Mouse (Mus musculus) gonadal fat pad, adult 2 months (tissue): ENCODE data around the gene Cubn. TPM values are rescaled to one million over a fixed set of nuclear protein-coding genes. Genes with fewer than 3 reads are reported as not detected.

Experiments used
- DNase-seq: peaks from one replicate; pipeline ENCODE4 v3.0.0-alpha.2; 2012; ENCODE audit warnings: low read depth
- polyA plus RNA-seq: library from polyadenylated mRNA; depleted of rRNA; stranded (reverse); fragments of >200 nt; gene quantifications from 2 replicates; pipeline ENCODE4 v1.2.3, GENCODE M21; 2012

The Cubn gene
- polyA plus RNA-seq, 1 experiment, result 0.07 TPM

GRCm38 (mm10) chr2:13357885-13358552, 133.6 kb downstream of the Cubn start:
- no peak for DNase-seq

DNA sequence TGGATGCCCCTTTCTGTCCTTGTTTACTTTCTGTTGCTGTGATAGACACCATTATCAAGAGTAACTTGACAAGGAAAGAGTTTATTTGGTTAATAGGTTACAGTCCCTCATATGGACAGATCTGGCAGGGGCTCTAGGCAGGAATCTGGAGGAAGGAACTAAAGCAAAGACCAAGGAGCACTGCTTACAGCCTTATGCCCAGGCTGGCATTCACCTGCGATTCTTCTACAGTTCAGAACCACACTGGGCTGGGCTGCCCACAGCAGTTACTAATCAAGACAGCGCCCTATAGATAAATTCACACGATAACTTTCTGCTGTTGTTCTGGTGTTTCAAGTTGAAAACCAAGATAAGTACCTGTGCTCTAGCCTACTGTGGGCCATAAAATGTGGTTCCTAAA, 138.8 kb downstream of the Cubn start:
- no peak for DNase-seq

GRCm38 (mm10) chr2:13352112-13352728, 139.4 kb downstream of the Cubn start:
- no peak for DNase-seq

DNA sequence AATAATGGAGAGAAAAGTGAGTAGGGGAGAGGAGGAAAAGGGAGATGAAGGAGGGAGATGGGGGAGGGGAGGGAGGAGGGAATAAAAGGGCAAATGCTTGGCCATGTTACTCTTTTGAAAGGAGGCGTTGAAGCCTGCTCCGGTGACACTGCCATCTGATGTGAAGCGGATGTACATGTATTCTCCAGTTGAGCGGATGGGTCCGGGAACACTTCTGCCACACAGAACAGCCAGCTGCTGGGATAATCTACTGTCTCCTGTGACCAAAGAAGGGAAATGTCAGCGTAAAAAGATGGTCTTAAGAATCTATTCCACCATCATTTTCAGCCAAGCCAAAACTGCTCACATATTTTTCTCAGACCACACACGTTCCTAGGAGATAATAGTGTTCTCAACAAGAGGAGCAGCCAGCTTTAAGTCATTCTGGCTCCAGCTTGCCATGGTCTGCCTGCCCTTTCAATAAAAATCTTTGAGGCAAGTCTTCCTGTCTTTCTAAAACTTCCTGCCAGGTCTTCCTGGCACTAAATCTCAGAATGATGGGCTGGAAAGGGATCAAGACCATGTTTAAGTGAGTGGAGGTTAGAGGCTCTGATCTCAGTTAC, 149.2 kb downstream of the Cubn start:
- DNase-seq, result no peak

DNA sequence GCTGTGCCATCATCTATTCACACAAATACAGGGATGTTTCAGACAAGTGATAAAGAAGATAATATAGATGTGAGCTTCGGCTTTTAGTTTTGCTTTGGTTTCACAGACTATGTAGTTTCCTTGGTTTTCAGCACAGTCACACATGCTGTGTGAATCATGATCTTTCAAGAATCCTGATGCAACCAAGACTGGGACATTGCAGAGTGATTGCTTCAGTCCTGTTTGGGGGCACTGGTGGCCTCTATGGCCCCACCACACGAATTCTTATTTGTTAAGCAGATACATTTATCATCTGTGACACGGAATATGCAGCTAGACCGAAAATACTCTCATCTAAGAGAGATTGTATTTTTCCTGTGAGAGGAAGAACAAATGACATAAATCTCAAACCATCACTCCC, 156.2 kb downstream of the Cubn start:
- DNase-seq, result no peak

DNA sequence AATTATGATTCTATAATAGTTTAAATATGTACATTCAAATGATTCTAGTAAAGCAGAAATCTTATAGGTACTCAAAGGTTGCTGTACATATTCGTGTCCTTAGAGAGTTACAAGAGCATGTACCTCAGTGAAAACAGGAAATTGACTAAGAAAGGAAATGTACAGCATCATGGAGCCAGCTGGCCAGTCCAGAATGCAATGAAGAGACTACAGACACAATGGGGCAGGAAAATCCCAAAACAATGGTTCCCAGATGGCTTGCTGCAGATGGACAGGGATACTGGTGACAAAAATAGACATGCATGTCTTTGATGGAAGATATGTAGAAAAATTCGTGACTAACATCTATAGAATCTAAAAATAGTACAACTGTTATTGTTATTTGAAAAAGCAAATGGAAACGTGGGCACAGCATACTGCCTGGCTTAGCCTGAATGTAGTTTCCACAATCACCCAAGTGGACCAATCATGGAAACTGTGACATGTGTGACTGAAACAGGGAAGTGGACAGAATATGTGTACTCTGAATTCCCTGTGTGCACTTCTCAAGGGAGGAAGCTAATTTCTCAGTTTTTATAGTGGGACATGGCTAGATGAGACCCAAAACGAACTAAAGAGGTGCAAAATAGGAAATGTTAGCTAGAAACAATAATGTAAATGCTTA, 161.7 kb downstream of the Cubn start:
- no peak for DNase-seq

- no peak for DNase-seq
These were observed 188.2 kb downstream of the Cubn start for GRCm38 (mm10) chr2:13303376-13303775.

DNA sequence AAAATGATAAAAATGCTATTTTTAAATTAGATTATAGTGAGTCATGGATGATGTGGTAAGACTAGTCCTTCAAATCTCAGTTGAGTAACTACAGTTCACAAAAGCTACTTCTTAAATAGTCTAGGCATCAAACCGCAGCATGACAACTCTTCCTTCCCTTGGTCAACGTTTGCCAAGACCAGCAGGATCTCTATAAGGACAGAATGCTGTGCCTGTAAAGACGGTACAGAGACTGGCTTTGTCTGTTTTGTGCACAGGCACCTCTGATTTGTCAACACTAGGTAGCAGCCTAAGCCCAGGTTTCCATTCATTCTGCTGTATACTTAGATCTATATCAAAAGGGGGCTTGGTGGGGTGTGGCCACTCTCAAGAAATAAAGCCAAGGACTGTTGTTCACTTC, 192.6 kb downstream of the Cubn start:
- DNase-seq, result no peak

DNA sequence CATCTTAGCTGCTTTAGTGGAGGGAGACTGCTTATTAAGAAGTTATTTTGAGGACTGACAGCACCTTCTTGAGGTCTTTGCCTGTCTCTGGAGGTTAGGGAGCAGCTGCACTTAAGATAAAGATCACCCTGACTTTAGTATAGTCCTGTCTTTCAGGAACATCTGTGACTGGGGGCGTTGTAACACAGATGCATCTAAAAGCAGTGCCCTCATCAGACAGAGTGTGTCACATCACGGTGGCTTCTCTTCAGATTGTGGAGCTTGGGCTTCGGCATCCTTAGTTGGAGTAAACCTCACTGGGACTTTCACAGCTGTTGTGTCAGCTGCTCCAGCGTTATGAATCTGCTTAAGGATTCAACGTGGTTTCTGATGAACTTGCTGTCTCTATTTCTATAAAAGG, 193.9 kb downstream of the Cubn start:
- no peak for DNase-seq

- peak; percentile 5 for DNase-seq
These were observed 201.0 kb downstream of the Cubn start for GRCm38 (mm10) chr2:13290661-13291060.

DNA sequence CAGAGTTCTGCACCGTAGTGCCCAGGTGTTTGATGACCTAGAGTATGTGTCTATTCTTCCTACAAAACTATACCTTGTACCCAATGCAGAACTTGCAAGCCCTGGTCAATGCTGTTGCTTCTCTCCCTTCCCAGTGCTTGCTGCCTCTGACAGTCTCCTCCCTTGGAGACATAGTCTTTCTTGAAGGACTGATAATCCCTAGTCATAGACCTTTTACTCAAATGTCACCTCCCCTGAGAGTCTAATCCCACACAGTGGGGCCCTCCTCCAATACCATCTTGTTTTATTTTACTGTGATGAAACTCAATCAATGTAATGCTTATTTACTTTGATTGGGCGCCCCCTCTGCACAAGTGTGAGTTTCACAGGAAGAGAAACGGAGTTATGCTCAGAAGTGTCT, 201.5 kb downstream of the Cubn start:
- no peak for DNase-seq

DNA sequence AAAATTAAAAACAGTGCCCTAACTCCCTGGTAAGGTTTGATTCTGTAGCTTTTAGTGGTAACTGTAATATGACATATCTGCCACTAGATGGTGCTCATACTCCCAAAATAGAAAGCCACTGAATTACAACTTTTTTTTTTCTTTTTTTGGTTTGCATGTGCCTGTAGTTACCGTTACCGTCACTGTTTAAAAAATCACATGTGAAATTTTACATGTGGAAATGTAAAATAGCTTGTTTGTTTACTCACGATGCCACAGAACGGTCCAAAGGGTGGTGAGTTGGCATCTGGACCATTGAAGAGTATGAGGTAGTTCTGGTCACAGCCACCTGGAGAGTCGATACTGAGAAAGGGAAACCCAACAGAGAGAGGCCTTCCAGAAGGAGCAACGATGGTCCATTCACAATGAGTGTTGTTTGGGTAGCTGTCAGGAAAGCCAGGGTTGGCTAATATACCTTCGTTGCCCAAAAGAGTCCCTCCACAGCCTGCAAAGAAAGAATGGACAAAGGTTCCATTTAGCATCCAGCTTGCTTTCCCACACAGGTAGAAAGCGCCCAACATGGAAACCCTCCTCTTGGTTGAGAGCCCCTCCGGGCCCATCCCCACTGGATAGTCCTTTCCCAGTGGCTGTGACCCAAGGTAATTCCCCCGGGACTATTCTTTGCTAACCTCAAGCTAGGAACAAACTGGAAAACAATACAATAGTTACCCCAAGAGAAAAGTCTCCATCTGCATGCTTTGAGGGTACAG, 213.3 kb downstream of the Cubn start:
- DNase-seq, result no peak

DNA sequence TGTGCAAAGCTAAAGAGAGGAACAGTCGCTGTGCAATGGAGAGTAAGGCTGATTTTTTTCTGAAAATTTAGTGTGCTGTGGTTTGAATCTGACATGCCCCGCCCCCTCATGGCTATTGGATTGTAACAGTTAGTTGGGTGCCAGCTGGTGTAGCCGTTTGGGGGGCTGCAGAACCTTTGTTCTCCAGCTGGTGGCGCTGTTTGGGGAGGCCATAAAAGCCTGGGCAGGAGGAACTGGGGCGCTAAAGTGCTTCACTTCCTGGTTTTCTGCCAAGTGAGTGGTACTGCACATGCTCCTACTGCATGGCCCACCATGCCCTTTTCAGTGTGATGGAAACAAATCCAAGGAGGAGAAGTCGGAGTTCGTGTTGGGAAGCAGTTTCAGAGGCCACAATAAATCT, 215.7 kb downstream of the Cubn start:
- DNase-seq, result no peak

- peak; percentile 97 for DNase-seq
These were observed 220.3 kb downstream of the Cubn start, which contains the start of gene Rsu1 for GRCm38 (mm10) chr2:13271165-13271957. Rsu1 (minus strand) TSS chr2:13271415.

DNA sequence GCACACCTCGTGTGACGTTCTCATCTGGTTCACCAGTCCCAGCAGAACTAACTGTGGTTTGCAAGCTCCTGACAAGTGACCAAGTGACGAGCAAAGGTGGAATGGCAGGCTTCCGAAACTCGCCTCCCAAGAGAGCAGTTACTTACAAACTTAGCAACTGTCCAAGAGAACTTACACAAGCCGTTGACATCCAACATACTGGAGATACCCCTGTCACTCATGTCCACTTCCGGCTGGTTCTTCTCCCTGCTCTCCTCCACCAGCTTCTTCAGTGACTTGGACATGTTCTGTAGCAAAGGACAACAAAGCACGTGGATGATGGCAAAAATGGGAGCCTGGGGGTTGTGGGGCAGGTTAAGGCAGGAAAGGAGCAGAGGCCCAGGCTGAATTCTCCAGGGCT, 220.9 kb downstream of the Cubn start:
- DNase-seq, result no peak

- no peak for DNase-seq
These were observed 222.8 kb downstream of the Cubn start for GRCm38 (mm10) chr2:13268681-13269293.

DNA sequence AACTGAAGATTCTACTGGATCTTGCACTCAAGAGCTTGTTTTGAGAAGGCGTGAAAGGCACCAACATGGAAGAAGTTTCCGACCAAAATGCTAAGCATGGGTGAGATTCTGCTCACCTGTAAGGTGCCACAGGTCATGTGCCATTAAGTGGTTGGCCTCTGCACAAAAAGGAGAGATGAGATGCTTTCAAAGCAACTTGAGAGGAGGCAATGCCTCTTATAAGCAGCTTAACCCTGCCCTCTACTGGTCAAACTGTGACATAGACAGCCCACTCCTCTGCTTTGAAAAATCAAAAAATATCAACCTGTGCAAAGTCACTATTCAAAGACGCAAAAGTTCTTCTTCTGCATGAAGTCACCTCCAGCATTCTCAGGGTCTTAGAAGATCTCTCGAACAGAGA, 226.7 kb downstream of the Cubn start:
- no peak for DNase-seq

DNA sequence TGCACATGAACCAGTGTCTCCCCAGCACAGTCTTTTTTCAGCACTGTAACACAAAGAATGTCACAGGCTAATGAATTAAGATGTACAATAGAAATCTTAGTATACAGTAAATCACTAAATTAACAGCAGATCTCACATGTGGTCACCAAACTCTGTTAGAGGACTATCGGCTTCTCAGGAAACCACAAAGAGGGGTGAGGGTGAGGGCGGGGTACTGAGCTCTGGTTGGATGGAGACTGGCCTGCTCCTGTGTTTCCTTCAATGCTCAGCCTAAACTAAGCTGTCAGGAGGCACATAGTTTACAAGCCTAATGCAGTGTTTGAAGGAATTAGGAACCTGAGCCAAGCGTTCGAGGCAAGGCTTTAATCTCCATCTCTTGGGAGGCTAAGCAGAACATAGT, 228.5 kb downstream of the Cubn start:
- no peak for DNase-seq

GRCm38 (mm10) chr2:13258606-13259005, 233.0 kb downstream of the Cubn start:
- no peak for DNase-seq

- DNase-seq, result no peak
These were observed 250.9 kb downstream of the Cubn start for GRCm38 (mm10) chr2:13240711-13241110.
